In the genomic region with DNA sequence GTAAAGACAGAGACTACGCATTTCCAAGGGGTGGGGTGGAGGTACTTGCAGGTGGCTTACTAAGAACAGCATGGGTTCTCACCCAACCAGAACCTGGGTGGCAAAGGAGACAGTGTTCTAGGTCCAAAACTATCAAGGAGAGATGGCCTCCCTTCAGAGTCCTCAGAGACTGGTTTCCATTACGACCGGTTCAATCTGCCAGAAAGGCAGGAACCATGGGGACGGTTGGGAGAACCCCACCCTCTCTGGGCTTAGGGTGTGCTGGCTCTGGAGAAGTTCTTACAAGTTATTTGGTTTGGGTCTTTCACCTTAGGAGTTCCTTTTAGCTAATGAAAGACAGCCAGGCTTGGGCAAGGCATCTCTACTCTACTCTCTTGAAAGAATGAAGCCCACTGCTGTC, we compare ENCODE assay signal across 26 mouse cellular contexts.
A peak's percentile ranks its signal among the peaks of the same experiment; 100 is the strongest.
DNase-seq lines count a peak whose midpoint lies in the region; ATAC-seq lines count a peak whose summit lies in the region.
"Had no signal": no experiment of that assay in that cellular context is flagged by ENCODE, and none has a peak within 500 bp of the region (broad histone marks: within the 10 kb centered on the region; RNA-seq: fewer than 3 reads in every experiment).

No protein-coding gene starts in this region.

- peaks cover 26% of the 10 kb centered on the region for H3K4me1 ChIP-seq in forebrain, embryonic 16.5 days (replicated peaks; ENCODE audit: control insufficient read depth, insufficient read depth, low read length)
- H3K4me1 ChIP-seq: liver, embryonic 13.5 days; neural tube, embryonic 12.5 days had no signal

- no peak overlapping the region for H3K4me3 ChIP-seq in forebrain, embryonic 16.5 days (replicated peaks; ENCODE audit: low read length)
- H3K4me3 ChIP-seq: embryonic facial prominence, embryonic 13.5 days; erythroblast, embryonic 14.5 days; hindbrain, embryonic 13.5 days; limb, embryonic 13.5 days; liver, embryonic 13.5 days; neural tube, embryonic 12.5 days had no signal

- 0 out of 2 replicates have a peak, but pooled peaks have one; percentile 15 for ATAC-seq in forebrain, embryonic 16.5 days
- ATAC-seq: Patski had no signal

- DNase-seq in gastrocnemius, adult 18-20 months (ENCODE audit: low spot score): peak; percentile 55
- no peak for DNase-seq in gastrocnemius, postnatal 10 days
- peak; percentile 24 for DNase-seq in heart, adult 8-10 months (ENCODE audit: low spot score)
- DNase-seq in heart, postnatal 4 days: no peak
- peak; percentile 6 to 14 for DNase-seq in heart, postnatal 14 days
- no peak for DNase-seq in right cerebral cortex, postnatal 10 days (ENCODE audit: low spot score in 2 of 2)
- DNase-seq: B cell, adult 2 months; cerebellum, adult 2 months; cerebellum, postnatal 36 days; embryo, embryonic 11 days; layer of hippocampus, adult 9-11 months; liver, embryonic 13.5 days; midbrain, embryonic 14.5 days; right cerebral cortex, adult 18-20 months; thymus, adult 18-20 months; thymus, postnatal 36 days had no signal

- no peak overlapping the region for H3K9ac ChIP-seq in forebrain, embryonic 16.5 days (replicated peaks; ENCODE audit: low read depth, low read length)
- H3K9ac ChIP-seq: embryonic facial prominence, embryonic 13.5 days; hindbrain, embryonic 13.5 days; limb, embryonic 13.5 days; liver, embryonic 13.5 days; lung, embryonic 14.5 days; neural tube, embryonic 12.5 days had no signal

- 78% methylated on average over 4 of the region's 4 CpGs for WGBS in forebrain, embryonic 16.5 days

- H3K27me3 ChIP-seq in forebrain, embryonic 16.5 days (replicated peaks; ENCODE audit: control insufficient read depth, insufficient read depth, low read length): no peaks in the 10 kb centered on the region
- H3K27me3 ChIP-seq: embryonic facial prominence, embryonic 13.5 days; limb, embryonic 13.5 days; liver, embryonic 13.5 days; neural tube, embryonic 12.5 days had no signal

- H3K9me3 ChIP-seq in forebrain, embryonic 16.5 days (ENCODE audit: control insufficient read depth, low read length): no peaks in the 10 kb centered on the region
- H3K9me3 ChIP-seq: embryonic facial prominence, embryonic 13.5 days; hindbrain, embryonic 13.5 days; limb, embryonic 13.5 days; liver, embryonic 13.5 days had no signal

- no peak overlapping the region for H3K27ac ChIP-seq in forebrain, embryonic 16.5 days (ENCODE audit: low read length)
- H3K27ac ChIP-seq: embryonic facial prominence, embryonic 13.5 days; hindbrain, embryonic 13.5 days; kidney, postnatal 0 days; limb, embryonic 13.5 days; liver, embryonic 13.5 days; neural tube, embryonic 12.5 days had no signal

- no peak overlapping the region for H3K4me2 ChIP-seq in forebrain, embryonic 16.5 days (ENCODE audit: low read length)
- H3K4me2 ChIP-seq: embryonic facial prominence, embryonic 13.5 days; hindbrain, embryonic 13.5 days; limb, embryonic 13.5 days; liver, embryonic 13.5 days; lung, embryonic 14.5 days; neural tube, embryonic 12.5 days had no signal

- intact Hi-C loops in heart, postnatal 14 days (cut with DNase I): no loop called here

- H3K36me3 ChIP-seq in forebrain, embryonic 16.5 days (ENCODE audit: control insufficient read depth, insufficient read depth): no peaks in the 10 kb centered on the region
- H3K36me3 ChIP-seq: embryonic facial prominence, embryonic 13.5 days; G1E; hindbrain, embryonic 13.5 days; limb, embryonic 13.5 days; liver, embryonic 13.5 days; neural tube, embryonic 12.5 days had no signal

Comparison
In these comparisons a context has a peak if more than half of its experiments do, and no peak if none do; other contexts are left out.
1. DNase-seq: peak in gastrocnemius, adult 18-20 months (single experiment), heart, adult 8-10 months (single experiment) and heart, postnatal 14 days (2 of 2); none in gastrocnemius, postnatal 10 days (single experiment), heart, postnatal 4 days (single experiment) and right cerebral cortex, postnatal 10 days (0 of 2).